Mouse (Mus musculus): ENCODE data around the gene Olfr374. TPM values are rescaled to one million over a fixed set of nuclear protein-coding genes. Genes with fewer than 3 reads are reported as not detected.

The Olfr374 gene
- polyA plus RNA-seq, 1 experiment from 2014 or later: not detected

GRCm38 (mm10) chr8:72160007-72160406, 53.2 kb downstream of the Olfr374 start:
- peaks cover 24% of the 10 kb centered on the region for H3K4me1 ChIP-seq
- no peaks in the 10 kb centered on the region for H3K27me3 ChIP-seq
- H3K9ac ChIP-seq (replicated peaks): peak overlapping the region; percentile 41; the same call in 1 of the 2 replicates
- 80% methylated on average over 3 of the region's 3 CpGs for WGBS
- H3K4me3 ChIP-seq: peak overlapping the region; percentile 72
- H3K4me2 ChIP-seq (replicated peaks): peak overlapping the region; percentile 55
- H3K36me3 ChIP-seq: peaks cover 5% of the 10 kb centered on the region; the same call in 1 of the 2 replicates
- peak overlapping the region; percentile 72; the same call in 1 of the 2 replicates for H3K27ac ChIP-seq (replicated peaks)
- ATAC-seq (replicated peaks): no peak
- no peaks in the 10 kb centered on the region for H3K9me3 ChIP-seq

GRCm38 (mm10) chr8:72160707-72161697, 54.2 kb downstream of the Olfr374 start, which contains the start of gene Rab8a:
Gene Rab8a, plus strand, starts transcription at chr8:72161200.
- H3K9ac ChIP-seq (replicated peaks): peak within 1 kb of the TSS; percentile 90
- H3K4me2 ChIP-seq (replicated peaks): peak within 1 kb of the TSS; percentile 55
- H3K4me3 ChIP-seq: peak within 1 kb of the TSS; percentile 72
- under 1% methylated on average over 82 of the region's 82 CpGs for WGBS
- no peaks in the 10 kb centered on the region for H3K9me3 ChIP-seq
- peak; percentile 99 for ATAC-seq (replicated peaks)
- peak within 1 kb of the TSS; percentile 72 for H3K27ac ChIP-seq (replicated peaks)
- H3K4me1 ChIP-seq: peaks cover 24% of the 10 kb centered on the region
- H3K27me3 ChIP-seq: no peaks in the 10 kb centered on the region
- H3K36me3 ChIP-seq: peaks cover 7% of the 10 kb centered on the region; the same call in 1 of the 2 replicates

GRCm38 (mm10) chr8:72162821-72163220, 56.0 kb downstream of the Olfr374 start:
- no peak overlapping the region for H3K27ac ChIP-seq (replicated peaks)
- no peak for ATAC-seq (replicated peaks)

More at GRCm38 (mm10) chr8:72162821-72163220, 56.0 kb downstream of the Olfr374 start:
- peaks cover 24% of the 10 kb centered on the region for H3K4me1 ChIP-seq
- H3K4me2 ChIP-seq (replicated peaks): no peak overlapping the region
- H3K4me3 ChIP-seq: no peak overlapping the region
- H3K36me3 ChIP-seq: peaks cover 7% of the 10 kb centered on the region; the same call in 1 of the 2 replicates
- no peak overlapping the region for H3K9ac ChIP-seq (replicated peaks)
- no peaks in the 10 kb centered on the region for H3K27me3 ChIP-seq
- no peaks in the 10 kb centered on the region for H3K9me3 ChIP-seq

Other genes with a start within 250 kb of the Olfr374 start
- gene Zfp709, start 225.0 kb upstream of the Olfr374 start, polyA plus RNA-seq (2015; fragmentation: Nextera tagmentation; extraction: Ambion mirVana): 8.3 and 8.5 TPM in 2 replicates
- gene Zfp882, start 198.4 kb upstream of the Olfr374 start, polyA plus RNA-seq (2015; fragmentation: Nextera tagmentation; extraction: Ambion mirVana): 16.4 and 17.8 TPM in 2 replicates
- 31.7 and 32.5 TPM in 2 replicates for gene Zfp617, start 198.4 kb upstream of the Olfr374 start, polyA plus RNA-seq (2015; fragmentation: Nextera tagmentation; extraction: Ambion mirVana)
- gene Zfp961, start 156.0 kb upstream of the Olfr374 start, polyA plus RNA-seq (2015; fragmentation: Nextera tagmentation; extraction: Ambion mirVana): 20.5 and 21.8 TPM in 2 replicates
- 1.2 TPM in 1 of 2 replicates, not detected in the other for gene Cyp4f18, start 97.4 kb upstream of the Olfr374 start, polyA plus RNA-seq (2015; fragmentation: Nextera tagmentation; extraction: Ambion mirVana)
- gene Olfr372, start 65.8 kb upstream of the Olfr374 start, polyA plus RNA-seq (2015; fragmentation: Nextera tagmentation; extraction: Ambion mirVana): not detected in 2 replicates
- not detected in 2 replicates for gene Olfr373, start 23.9 kb upstream of the Olfr374 start, polyA plus RNA-seq (2015; fragmentation: Nextera tagmentation; extraction: Ambion mirVana)
- gene Tpm4, start 27.9 kb downstream of the Olfr374 start, polyA plus RNA-seq (2015; fragmentation: Nextera tagmentation; extraction: Ambion mirVana): 221 TPM in 2 replicates
- gene Rab8a, start 54.2 kb downstream of the Olfr374 start, polyA plus RNA-seq (2015; fragmentation: Nextera tagmentation; extraction: Ambion mirVana): 100 and 103 TPM in 2 replicates
- not detected in 2 replicates for gene Hsh2d, start 82.6 kb downstream of the Olfr374 start, polyA plus RNA-seq (2015; fragmentation: Nextera tagmentation; extraction: Ambion mirVana)
- not detected in 2 replicates for gene Cib3, start 105.8 kb downstream of the Olfr374 start, polyA plus RNA-seq (2015; fragmentation: Nextera tagmentation; extraction: Ambion mirVana)
- gene Gm11034, start 106.6 kb downstream of the Olfr374 start, polyA plus RNA-seq (2015; fragmentation: Nextera tagmentation; extraction: Ambion mirVana): not detected in 2 replicates
- gene Fam32a, start 112.7 kb downstream of the Olfr374 start, polyA plus RNA-seq (2015; fragmentation: Nextera tagmentation; extraction: Ambion mirVana): 116 and 117 TPM in 2 replicates
- gene Ap1m1, start 133.0 kb downstream of the Olfr374 start, polyA plus RNA-seq (2015; fragmentation: Nextera tagmentation; extraction: Ambion mirVana): 248 and 252 TPM in 2 replicates
- 23.0 and 23.1 TPM in 2 replicates for gene Gm10282, start 198.2 kb downstream of the Olfr374 start, polyA plus RNA-seq (2015; fragmentation: Nextera tagmentation; extraction: Ambion mirVana)
- gene Klf2, start 212.0 kb downstream of the Olfr374 start, polyA plus RNA-seq (2015; fragmentation: Nextera tagmentation; extraction: Ambion mirVana): 4.0 and 4.1 TPM in 2 replicates